Mouse (Mus musculus) NIH3T3 (cell line): ENCODE data around the gene Phtf1.

Experiments used
- DNase-seq: peaks from one replicate; pipeline ENCODE4 v3.0.0-alpha.2; 2012; ENCODE audit warnings: low read depth

Phtf1 gene

GRCm38 (mm10) chr3:104020101-104020500 is 52.2 kb downstream of the Phtf1 start:
- no peak for DNase-seq

- no peak for DNase-seq
These were observed 59.0 kb downstream of the Phtf1 start for GRCm38 (mm10) chr3:104026938-104027337.

- DNase-seq = no peak
These were observed 64.2 kb downstream of the Phtf1 start for GRCm38 (mm10) chr3:104032086-104032485.

GRCm38 (mm10) chr3:104032747-104033146 is 64.8 kb downstream of the Phtf1 start:
- no peak for DNase-seq

GRCm38 (mm10) chr3:104059001-104059622 is 91.2 kb downstream of the Phtf1 start:
- no peak for DNase-seq

- no peak for DNase-seq
These were observed 101.5 kb downstream of the Phtf1 start for GRCm38 (mm10) chr3:104069395-104069794.
